Mouse (Mus musculus): ENCODE results near the gene Dut. TPM values are rescaled to one million over a fixed set of nuclear protein-coding genes. Genes with fewer than 3 reads are reported as not detected.

The Dut gene
- polyA plus RNA-seq, 1 experiment = 15.7 TPM

DNA sequence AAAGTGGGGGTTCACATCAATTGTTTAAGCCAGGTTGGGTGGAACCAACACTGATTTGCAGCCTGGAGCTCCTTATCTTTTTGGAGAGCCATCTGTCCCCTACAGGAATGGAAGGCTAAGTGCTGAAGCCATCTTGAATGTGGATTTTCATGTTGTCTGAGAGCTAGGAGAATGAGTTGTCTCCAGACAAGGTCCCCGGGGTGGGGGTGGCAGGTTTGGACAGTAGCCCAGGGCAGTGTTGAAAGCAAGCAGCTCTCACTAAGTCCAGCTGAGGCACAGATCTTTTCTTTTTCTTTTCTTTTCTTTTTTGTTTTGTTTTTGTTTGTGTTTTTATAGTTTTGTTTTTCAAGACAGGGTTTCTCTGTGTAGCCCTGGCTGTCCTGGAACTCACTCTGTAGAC is 44.1 kb downstream of the Dut start:
- Histone ChIP-seq H3K4me3 (replicated peaks) (no peak overlapping the region), H3K9me3 (ENCODE audit: control insufficient read depth, low read length) (no peaks in the 10 kb centered on the region), H3K4me1 (ENCODE audit: control insufficient read depth) (no peaks in the 10 kb centered on the region), H3K27me3 (ENCODE audit: control insufficient read depth) (no peaks in the 10 kb centered on the region), H3K36me3 (ENCODE audit: control insufficient read depth) (no peaks in the 10 kb centered on the region)
- TF ChIP-seq TAL1 (IDR thresholded peaks at IDR 0.05; ENCODE audit: low read length) (no peak), GATA1 (IDR thresholded peaks at IDR 0.05; ENCODE audit: low read length) (no peak)

GRCm38 (mm10) chr2:125292616-125293015 is 45.6 kb downstream of the Dut start:
- Histone ChIP-seq H3K4me1 (ENCODE audit: control insufficient read depth) (no peaks in the 10 kb centered on the region), H3K36me3 (ENCODE audit: control insufficient read depth) (no peaks in the 10 kb centered on the region), H3K4me3 (replicated peaks) (no peak overlapping the region), H3K27me3 (ENCODE audit: control insufficient read depth) (no peaks in the 10 kb centered on the region), H3K9me3 (ENCODE audit: control insufficient read depth, low read length) (no peaks in the 10 kb centered on the region)
- no peak for TF ChIP-seq TAL1 (IDR thresholded peaks at IDR 0.05; ENCODE audit: low read length)
- TF ChIP-seq GATA1 (IDR thresholded peaks at IDR 0.05; ENCODE audit: low read length) = no peak

DNA sequence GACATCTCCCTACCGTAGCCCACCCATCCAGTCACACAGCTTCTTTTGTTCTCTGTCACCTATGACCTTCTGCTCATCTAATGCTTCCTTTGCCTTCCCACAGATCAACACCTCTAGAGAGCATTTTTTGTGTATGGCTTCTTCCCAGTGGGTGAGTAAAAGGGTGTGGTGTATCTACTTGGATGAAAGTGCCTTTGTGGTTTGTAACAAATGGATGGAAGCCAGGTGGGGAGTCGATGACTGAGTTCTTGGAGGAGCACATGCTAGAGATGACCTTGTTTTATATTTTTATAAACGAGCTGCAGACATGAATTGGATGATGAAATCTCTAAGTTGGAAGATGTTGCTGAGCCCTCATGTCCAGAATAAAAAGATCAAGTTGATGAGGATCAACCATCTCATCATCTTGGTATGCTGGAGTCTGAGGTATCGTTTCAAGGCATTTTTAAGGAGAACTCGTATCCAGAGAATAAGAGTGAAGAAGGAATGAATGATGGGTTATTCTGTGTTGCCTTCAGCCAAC is 47.0 kb downstream of the Dut start:
- no peaks in the 10 kb centered on the region for H3K4me1 ChIP-seq (ENCODE audit: control insufficient read depth)
- H3K36me3 ChIP-seq (ENCODE audit: control insufficient read depth) = no peaks in the 10 kb centered on the region
- H3K4me3 ChIP-seq (replicated peaks) = no peak overlapping the region
- TF ChIP-seq TAL1 (IDR thresholded peaks at IDR 0.05; ENCODE audit: low read length) (no peak), GATA1 (IDR thresholded peaks at IDR 0.05; ENCODE audit: low read length) (no peak)
- no peaks in the 10 kb centered on the region for H3K9me3 ChIP-seq (ENCODE audit: control insufficient read depth, low read length)
- H3K27me3 ChIP-seq (ENCODE audit: control insufficient read depth) = no peaks in the 10 kb centered on the region

DNA sequence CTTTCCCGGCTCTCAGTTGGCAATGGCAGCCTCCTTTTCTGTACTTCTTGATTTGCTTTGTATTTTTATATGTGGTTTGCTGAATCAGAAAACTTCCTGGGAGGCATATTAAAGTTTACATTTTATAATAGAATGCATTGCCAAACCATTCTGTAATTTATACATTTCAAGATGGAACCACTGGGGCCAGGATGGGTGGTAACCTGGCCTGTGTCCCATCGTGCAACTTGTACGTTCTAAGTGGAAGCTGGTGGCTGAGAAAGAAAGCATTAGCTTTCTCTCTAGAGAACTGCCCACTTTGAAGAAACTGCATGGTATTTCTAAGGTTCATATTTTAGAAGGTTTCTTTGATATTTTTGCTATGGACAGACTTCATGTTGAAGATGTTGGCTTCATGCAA is 48.5 kb downstream of the Dut start:
- H3K4me1 ChIP-seq (ENCODE audit: control insufficient read depth) = no peaks in the 10 kb centered on the region
- TF ChIP-seq TAL1 (IDR thresholded peaks at IDR 0.05; ENCODE audit: low read length) (no peak), GATA1 (IDR thresholded peaks at IDR 0.05; ENCODE audit: low read length) (no peak)
- H3K9me3 ChIP-seq (ENCODE audit: control insufficient read depth, low read length) = no peaks in the 10 kb centered on the region
- no peaks in the 10 kb centered on the region for H3K36me3 ChIP-seq (ENCODE audit: control insufficient read depth)
- no peaks in the 10 kb centered on the region for H3K27me3 ChIP-seq (ENCODE audit: control insufficient read depth)
- no peak overlapping the region for H3K4me3 ChIP-seq (replicated peaks)

- TF ChIP-seq GATA1 (IDR thresholded peaks at IDR 0.05; ENCODE audit: low read length) = no peak
- TF ChIP-seq TAL1 (IDR thresholded peaks at IDR 0.05; ENCODE audit: low read length) = no peak
- Histone ChIP-seq H3K9me3 (ENCODE audit: control insufficient read depth, low read length) (no peaks in the 10 kb centered on the region), H3K27me3 (ENCODE audit: control insufficient read depth) (no peaks in the 10 kb centered on the region), H3K4me1 (ENCODE audit: control insufficient read depth) (no peaks in the 10 kb centered on the region), H3K4me3 (replicated peaks) (no peak overlapping the region), H3K36me3 (ENCODE audit: control insufficient read depth) (no peaks in the 10 kb centered on the region)
Measured at GRCm38 (mm10) chr2:125298841-125299240, 51.9 kb downstream of the Dut start.

DNA sequence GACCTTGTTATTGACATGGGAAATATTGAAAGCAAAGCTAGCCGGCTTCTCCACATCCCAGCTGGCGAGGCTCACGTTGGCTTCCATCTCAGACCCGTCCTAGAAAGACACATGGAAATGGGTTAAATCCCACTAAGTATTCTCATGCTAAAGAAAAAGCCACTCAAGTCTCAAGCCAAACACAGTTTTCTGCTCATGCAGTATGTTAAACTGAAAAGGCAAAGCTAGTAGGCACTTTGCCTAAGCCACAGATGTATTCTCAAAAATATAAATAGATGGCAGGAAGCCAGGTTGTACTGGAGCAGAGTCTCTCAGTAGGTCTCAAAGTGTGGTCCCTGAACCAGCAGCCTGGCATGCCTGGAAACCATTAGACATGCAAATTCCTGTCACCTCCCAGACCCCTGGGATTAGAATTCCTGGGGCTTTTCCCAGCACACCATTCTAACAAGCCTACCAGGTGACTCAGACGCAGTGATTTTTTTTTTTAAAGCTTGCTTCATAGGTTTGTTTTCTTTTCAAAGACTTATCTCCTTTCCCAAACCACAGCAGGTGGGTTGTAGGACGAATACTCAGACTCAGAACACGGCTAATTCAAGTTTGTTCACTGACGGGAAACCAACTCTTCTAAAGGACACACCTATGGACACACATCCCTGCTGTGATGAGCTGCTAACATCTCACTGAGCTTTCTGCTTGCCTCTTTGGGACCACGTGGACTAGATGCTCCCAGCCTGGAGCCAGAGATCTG is 55.1 kb downstream of the Dut start:
- no peak overlapping the region for H3K4me3 ChIP-seq (replicated peaks)
- no peaks in the 10 kb centered on the region for H3K4me1 ChIP-seq (ENCODE audit: control insufficient read depth)
- H3K9me3 ChIP-seq (ENCODE audit: control insufficient read depth, low read length) = no peaks in the 10 kb centered on the region
- H3K36me3 ChIP-seq (ENCODE audit: control insufficient read depth) = no peaks in the 10 kb centered on the region
- no peaks in the 10 kb centered on the region for H3K27me3 ChIP-seq (ENCODE audit: control insufficient read depth)
- TF ChIP-seq TAL1 (IDR thresholded peaks at IDR 0.05; ENCODE audit: low read length) = no peak
- no peak for TF ChIP-seq GATA1 (IDR thresholded peaks at IDR 0.05; ENCODE audit: low read length)

- no peaks in the 10 kb centered on the region for H3K9me3 ChIP-seq (ENCODE audit: control insufficient read depth, low read length)
- no peaks in the 10 kb centered on the region for H3K27me3 ChIP-seq (ENCODE audit: control insufficient read depth)
- no peaks in the 10 kb centered on the region for H3K4me1 ChIP-seq (ENCODE audit: control insufficient read depth)
- H3K4me3 ChIP-seq (replicated peaks) = no peak overlapping the region
- no peak for TF ChIP-seq GATA1 (IDR thresholded peaks at IDR 0.05; ENCODE audit: low read length)
- TF ChIP-seq TAL1 (IDR thresholded peaks at IDR 0.05; ENCODE audit: low read length) = no peak
- no peaks in the 10 kb centered on the region for H3K36me3 ChIP-seq (ENCODE audit: control insufficient read depth)
Measured at GRCm38 (mm10) chr2:125302625-125302924, 55.6 kb downstream of the Dut start.

GRCm38 (mm10) chr2:125303764-125304384 is 56.9 kb downstream of the Dut start:
- no peaks in the 10 kb centered on the region for H3K4me1 ChIP-seq (ENCODE audit: control insufficient read depth)
- no peaks in the 10 kb centered on the region for H3K36me3 ChIP-seq (ENCODE audit: control insufficient read depth)
- TF ChIP-seq TAL1 (IDR thresholded peaks at IDR 0.05; ENCODE audit: low read length) = no peak
- no peak for TF ChIP-seq GATA1 (IDR thresholded peaks at IDR 0.05; ENCODE audit: low read length)
- no peaks in the 10 kb centered on the region for H3K9me3 ChIP-seq (ENCODE audit: control insufficient read depth, low read length)
- H3K27me3 ChIP-seq (ENCODE audit: control insufficient read depth) = no peaks in the 10 kb centered on the region
- H3K4me3 ChIP-seq (replicated peaks) = no peak overlapping the region

DNA sequence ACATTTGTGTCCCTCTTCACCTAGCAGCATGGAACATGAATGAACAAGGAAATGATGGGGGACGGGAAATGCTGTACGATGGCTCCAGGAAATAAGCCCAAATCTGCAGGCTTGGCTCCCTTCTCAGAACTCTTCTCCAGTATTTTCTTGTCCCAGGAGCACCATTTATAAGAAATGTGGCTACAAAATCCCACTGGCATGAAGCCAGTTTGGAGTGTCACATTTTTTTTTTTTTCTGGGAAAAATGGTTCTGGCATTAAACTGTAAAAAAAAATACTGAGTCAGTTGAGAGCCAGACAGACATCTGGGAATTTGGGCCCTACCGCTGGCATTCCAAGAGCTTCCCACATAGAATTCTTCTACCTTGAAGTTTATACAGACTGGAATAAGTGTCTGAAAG is 57.8 kb downstream of the Dut start:
- TF ChIP-seq GATA1 (IDR thresholded peaks at IDR 0.05; ENCODE audit: low read length) (no peak), TAL1 (IDR thresholded peaks at IDR 0.05; ENCODE audit: low read length) (no peak)
- H3K36me3 ChIP-seq (ENCODE audit: control insufficient read depth) = no peaks in the 10 kb centered on the region
- H3K9me3 ChIP-seq (ENCODE audit: control insufficient read depth, low read length) = no peaks in the 10 kb centered on the region
- H3K27me3 ChIP-seq (ENCODE audit: control insufficient read depth) = no peaks in the 10 kb centered on the region
- H3K4me3 ChIP-seq (replicated peaks) = no peak overlapping the region
- H3K4me1 ChIP-seq (ENCODE audit: control insufficient read depth) = no peaks in the 10 kb centered on the region
